Mouse (Mus musculus): ENCODE data around the gene Grk2. TPM values are rescaled to one million over a fixed set of nuclear protein-coding genes. Genes with fewer than 3 reads are reported as not detected.

The Grk2 gene
- polyA plus RNA-seq, 1 experiment from 2014 or later: 13.7 TPM

GRCm38 (mm10) chr19:4290749-4291148 is 15.3 kb downstream of the Grk2 start:
- Histone ChIP-seq H3K4me2 (ENCODE audit: low read depth, low read length) (no peak overlapping the region), H3K4me3 (ENCODE audit: low read length) (no peak overlapping the region), H3K4me1 (replicated peaks; ENCODE audit: control insufficient read depth, insufficient read depth, low read length) (no peaks in the 10 kb centered on the region; the same call in 1 of the 2 replicates), H3K27ac (ENCODE audit: low read length) (no peak overlapping the region), H3K9me3 (ENCODE audit: control insufficient read depth, low read length) (no peaks in the 10 kb centered on the region; the same call in 1 of the 2 replicates), H3K27me3 (ENCODE audit: control insufficient read depth, insufficient read depth, low read depth, low read length) (no peaks in the 10 kb centered on the region), H3K9ac (ENCODE audit: low read length) (no peak overlapping the region), H3K36me3 (ENCODE audit: control insufficient read depth, insufficient read depth, low read length) (peaks cover 56% of the 10 kb centered on the region)
- WGBS: 67% methylated on average over 15 of the region's 15 CpGs
- ATAC-seq (ENCODE audit: low read depth): no peak

- H3K9ac ChIP-seq (ENCODE audit: low read length): peak overlapping the region; percentile 66
- peaks cover 25% of the 10 kb centered on the region for H3K36me3 ChIP-seq (ENCODE audit: control insufficient read depth, insufficient read depth, low read length)
- peaks cover 3% of the 10 kb centered on the region; the same call in 1 of the 2 replicates for H3K27me3 ChIP-seq (ENCODE audit: control insufficient read depth, insufficient read depth, low read depth, low read length)
- peak overlapping the region; percentile 37; the same call in 1 of the 2 replicates for H3K27ac ChIP-seq (ENCODE audit: low read length)
- peak overlapping the region; percentile 64 for H3K4me3 ChIP-seq (ENCODE audit: low read length)
- H3K4me2 ChIP-seq (ENCODE audit: low read depth, low read length): peak overlapping the region; percentile 85
- peaks cover 3% of the 10 kb centered on the region for H3K9me3 ChIP-seq (ENCODE audit: control insufficient read depth, low read length)
- WGBS: 47% methylated on average over 7 of the region's 7 CpGs
- H3K4me1 ChIP-seq (replicated peaks; ENCODE audit: control insufficient read depth, insufficient read depth, low read length): peaks cover 9% of the 10 kb centered on the region; the same call in 1 of the 2 replicates
- no peak for ATAC-seq (ENCODE audit: low read depth)
Measured at GRCm38 (mm10) chr19:4283653-4284052, 22.4 kb downstream of the Grk2 start.

DNA sequence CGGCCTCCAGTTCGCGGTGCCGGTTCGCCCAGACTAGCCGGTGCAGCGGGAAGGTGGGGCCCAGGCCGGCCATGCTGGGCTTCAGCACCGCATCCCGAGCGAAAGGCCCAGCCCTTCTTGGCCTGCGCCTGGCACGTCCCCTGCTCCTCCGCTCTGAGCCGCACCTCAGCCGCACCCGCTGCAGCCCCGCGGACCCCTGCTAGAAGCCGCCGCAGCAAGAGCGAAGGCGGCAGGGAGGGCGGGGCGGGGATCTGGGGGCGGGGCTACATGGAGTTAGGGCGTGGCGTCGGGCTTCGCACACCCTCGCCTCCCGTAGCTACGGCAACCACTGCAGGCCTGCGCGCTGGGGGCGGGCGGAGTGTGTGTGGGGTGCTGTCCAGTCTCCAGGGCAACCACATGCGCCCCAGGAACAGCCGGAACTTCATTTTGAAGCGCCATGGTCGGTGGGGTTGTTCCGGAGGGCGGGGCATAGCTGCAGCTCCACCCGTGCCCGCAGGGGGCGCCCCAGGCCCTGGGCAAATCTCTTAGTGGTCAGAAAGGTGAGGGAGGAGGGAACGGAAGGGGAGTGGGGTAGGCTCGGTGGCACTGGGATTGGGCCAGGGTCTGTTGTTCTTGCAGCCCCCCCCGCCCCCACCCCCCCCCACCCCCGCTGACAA is 23.0 kb downstream of the Grk2 start, which contains the start of gene Ankrd13d:
TSS of gene Ankrd13d (minus strand) at position 240 of the 656 bp plus-strand sequence.
- Histone ChIP-seq H3K4me3 (ENCODE audit: low read length) (peak within 1 kb of the TSS; percentile 64), H3K4me1 (replicated peaks; ENCODE audit: control insufficient read depth, insufficient read depth, low read length) (peaks cover 9% of the 10 kb centered on the region; the same call in 1 of the 2 replicates), H3K9me3 (ENCODE audit: control insufficient read depth, low read length) (peaks cover 3% of the 10 kb centered on the region), H3K9ac (ENCODE audit: low read length) (peak within 1 kb of the TSS; percentile 66), H3K36me3 (ENCODE audit: control insufficient read depth, insufficient read depth, low read length) (peaks cover 23% of the 10 kb centered on the region), H3K4me2 (ENCODE audit: low read depth, low read length) (peak within 1 kb of the TSS; percentile 85), H3K27me3 (ENCODE audit: control insufficient read depth, insufficient read depth, low read depth, low read length) (peaks cover 3% of the 10 kb centered on the region; the same call in 1 of the 2 replicates), H3K27ac (ENCODE audit: low read length) (peak within 1 kb of the TSS; percentile 37; the same call in 1 of the 2 replicates)
- ATAC-seq (ENCODE audit: low read depth): peak; percentile 96
- WGBS: 0% methylated on average over 45 of the region's 50 CpGs

GRCm38 (mm10) chr19:4280425-4280824 is 25.6 kb downstream of the Grk2 start:
- WGBS: 95% methylated on average over 9 of the region's 9 CpGs
- Histone ChIP-seq H3K27me3 (ENCODE audit: control insufficient read depth, insufficient read depth, low read depth, low read length) (peaks cover 3% of the 10 kb centered on the region; the same call in 1 of the 2 replicates), H3K4me3 (ENCODE audit: low read length) (no peak overlapping the region), H3K36me3 (ENCODE audit: control insufficient read depth, insufficient read depth, low read length) (no peaks in the 10 kb centered on the region), H3K4me2 (ENCODE audit: low read depth, low read length) (no peak overlapping the region), H3K27ac (ENCODE audit: low read length) (no peak overlapping the region), H3K9ac (ENCODE audit: low read length) (no peak overlapping the region), H3K9me3 (ENCODE audit: control insufficient read depth, low read length) (peaks cover 5% of the 10 kb centered on the region), H3K4me1 (replicated peaks; ENCODE audit: control insufficient read depth, insufficient read depth, low read length) (peaks cover 9% of the 10 kb centered on the region; the same call in 1 of the 2 replicates)
- ATAC-seq (ENCODE audit: low read depth): no peak

- Histone ChIP-seq H3K4me1 (replicated peaks; ENCODE audit: control insufficient read depth, insufficient read depth, low read length) (peaks cover 9% of the 10 kb centered on the region; the same call in 1 of the 2 replicates), H3K9me3 (ENCODE audit: control insufficient read depth, low read length) (peaks cover 5% of the 10 kb centered on the region), H3K36me3 (ENCODE audit: control insufficient read depth, insufficient read depth, low read length) (no peaks in the 10 kb centered on the region), H3K27me3 (ENCODE audit: control insufficient read depth, insufficient read depth, low read depth, low read length) (peaks cover 3% of the 10 kb centered on the region; the same call in 1 of the 2 replicates), H3K4me3 (ENCODE audit: low read length) (no peak overlapping the region), H3K9ac (ENCODE audit: low read length) (no peak overlapping the region), H3K4me2 (ENCODE audit: low read depth, low read length) (no peak overlapping the region), H3K27ac (ENCODE audit: low read length) (no peak overlapping the region)
- WGBS: 90% methylated on average over 1 of the region's 1 CpGs
- no peak for ATAC-seq (ENCODE audit: low read depth)
Measured at GRCm38 (mm10) chr19:4279487-4279886, 26.5 kb downstream of the Grk2 start.

GRCm38 (mm10) chr19:4270972-4271371 is 35.0 kb downstream of the Grk2 start:
- Histone ChIP-seq H3K27me3 (ENCODE audit: control insufficient read depth, insufficient read depth, low read depth, low read length) (0 out of 2 replicates have a peak, but pooled peaks cover 2% of the 10 kb centered on the region), H3K4me2 (ENCODE audit: low read depth, low read length) (no peak overlapping the region), H3K9me3 (ENCODE audit: control insufficient read depth, low read length) (peaks cover 1% of the 10 kb centered on the region; the same call in 1 of the 2 replicates), H3K4me3 (ENCODE audit: low read length) (no peak overlapping the region), H3K36me3 (ENCODE audit: control insufficient read depth, insufficient read depth, low read length) (no peaks in the 10 kb centered on the region), H3K9ac (ENCODE audit: low read length) (no peak overlapping the region), H3K27ac (ENCODE audit: low read length) (no peak overlapping the region), H3K4me1 (replicated peaks; ENCODE audit: control insufficient read depth, insufficient read depth, low read length) (peaks cover 6% of the 10 kb centered on the region; the same call in 1 of the 2 replicates)
- 95% methylated on average over 11 of the region's 11 CpGs for WGBS
- ATAC-seq (ENCODE audit: low read depth): no peak

- no peak overlapping the region for H3K9ac ChIP-seq (ENCODE audit: low read length)
- no peaks in the 10 kb centered on the region for H3K36me3 ChIP-seq (ENCODE audit: control insufficient read depth, insufficient read depth, low read length)
- H3K4me2 ChIP-seq (ENCODE audit: low read depth, low read length): no peak overlapping the region
- no peaks in the 10 kb centered on the region for H3K9me3 ChIP-seq (ENCODE audit: control insufficient read depth, low read length)
- no peak overlapping the region for H3K4me3 ChIP-seq (ENCODE audit: low read length)
- 54% methylated on average over 6 of the region's 6 CpGs for WGBS
- 0 out of 2 replicates have a peak, but pooled peaks cover 2% of the 10 kb centered on the region for H3K27me3 ChIP-seq (ENCODE audit: control insufficient read depth, insufficient read depth, low read depth, low read length)
- peaks cover 6% of the 10 kb centered on the region; the same call in 1 of the 2 replicates for H3K4me1 ChIP-seq (replicated peaks; ENCODE audit: control insufficient read depth, insufficient read depth, low read length)
- no peak for ATAC-seq (ENCODE audit: low read depth)
- no peak overlapping the region for H3K27ac ChIP-seq (ENCODE audit: low read length)
Measured at GRCm38 (mm10) chr19:4270187-4270586, 35.8 kb downstream of the Grk2 start.

- ATAC-seq (ENCODE audit: low read depth): peak; percentile 94
- peak within 1 kb of the TSS; percentile 55 for H3K4me3 ChIP-seq (ENCODE audit: low read length)
- WGBS: 7% methylated on average over 46 of the region's 46 CpGs
- H3K9ac ChIP-seq (ENCODE audit: low read length): peak within 1 kb of the TSS; percentile 65
- peak within 1 kb of the TSS; percentile 19; the same call in 1 of the 2 replicates for H3K27ac ChIP-seq (ENCODE audit: low read length)
- peak within 1 kb of the TSS; percentile 59 for H3K4me2 ChIP-seq (ENCODE audit: low read depth, low read length)
- H3K9me3 ChIP-seq (ENCODE audit: control insufficient read depth, low read length): no peaks in the 10 kb centered on the region
- H3K27me3 ChIP-seq (ENCODE audit: control insufficient read depth, insufficient read depth, low read depth, low read length): 0 out of 2 replicates have a peak, but pooled peaks cover 2% of the 10 kb centered on the region
- H3K36me3 ChIP-seq (ENCODE audit: control insufficient read depth, insufficient read depth, low read length): no peaks in the 10 kb centered on the region
- H3K4me1 ChIP-seq (replicated peaks; ENCODE audit: control insufficient read depth, insufficient read depth, low read length): peaks cover 6% of the 10 kb centered on the region; the same call in 1 of the 2 replicates
Measured at GRCm38 (mm10) chr19:4268566-4269361, 37.3 kb downstream of the Grk2 start, which contains the start of gene Ssh3. Gene Ssh3, minus strand, starts transcription at chr19:4269180.

Data from lung, embryonic 16.5 days (tissue).